Mouse (Mus musculus) inflammation-experienced regulatory T-cells, adult 6 months (primary cell): ENCODE results near the gene Nnat. TPM values are rescaled to one million over a fixed set of nuclear protein-coding genes. Genes with fewer than 3 reads are reported as not detected.

Experiments
- ATAC-seq: one replicate; pipeline ENCODE4 v1.8.0; 2017
- polyA plus RNA-seq, 3 experiments: library from polyadenylated mRNA; unstranded; fragments of 100-300 nt; shearing (Covaris generic); gene quantifications; one replicate each; pipeline ENCODE4 v1.2.1; 2017

Nnat gene
- polyA plus RNA-seq = under 1 TPM in 1 of 3 experiments, not detected in 2; 0.67 TPM

- ATAC-seq = no peak
Measured at GRCm38 (mm10) chr2:157559858-157560257, at the start of gene Nnat. Gene Nnat (plus strand): TSS chr2:157560078.

- no peak for ATAC-seq
Measured at GRCm38 (mm10) chr2:157512859-157513258, 47.0 kb upstream of the Nnat start.

- ATAC-seq = no peak
Measured at GRCm38 (mm10) chr2:157513737-157514208, 46.1 kb upstream of the Nnat start.

- no peak for ATAC-seq
Measured at GRCm38 (mm10) chr2:157514353-157514752, 45.5 kb upstream of the Nnat start.

GRCm38 (mm10) chr2:157517526-157517925 lies 42.4 kb upstream of the Nnat start:
- no peak for ATAC-seq

GRCm38 (mm10) chr2:157518451-157518850 lies 41.4 kb upstream of the Nnat start:
- no peak for ATAC-seq

- ATAC-seq = no peak
Measured at GRCm38 (mm10) chr2:157519452-157519851, 40.4 kb upstream of the Nnat start.

- no peak for ATAC-seq
Measured at GRCm38 (mm10) chr2:157520496-157520895, 39.4 kb upstream of the Nnat start.

- no peak for ATAC-seq
Measured at GRCm38 (mm10) chr2:157522556-157522955, 37.3 kb upstream of the Nnat start.

GRCm38 (mm10) chr2:157530056-157530955 lies 29.6 kb upstream of the Nnat start:
- ATAC-seq = no peak

GRCm38 (mm10) chr2:157531681-157532426 lies 28.0 kb upstream of the Nnat start:
- no peak for ATAC-seq

GRCm38 (mm10) chr2:157534163-157534562 lies 25.7 kb upstream of the Nnat start:
- ATAC-seq = no peak

GRCm38 (mm10) chr2:157536476-157537081 lies 23.3 kb upstream of the Nnat start:
- ATAC-seq = no peak

GRCm38 (mm10) chr2:157537118-157537517 lies 22.8 kb upstream of the Nnat start:
- ATAC-seq = no peak

- no peak for ATAC-seq
Measured at GRCm38 (mm10) chr2:157540073-157540952, 19.6 kb upstream of the Nnat start.

- ATAC-seq = no peak
Measured at GRCm38 (mm10) chr2:157540953-157541569, 18.8 kb upstream of the Nnat start.

- ATAC-seq = no peak
Measured at GRCm38 (mm10) chr2:157541631-157542030, 18.2 kb upstream of the Nnat start.

- ATAC-seq = no peak
Measured at GRCm38 (mm10) chr2:157542415-157542814, 17.5 kb upstream of the Nnat start.

GRCm38 (mm10) chr2:157544333-157544888 lies 15.5 kb upstream of the Nnat start:
- no peak for ATAC-seq

- ATAC-seq = no peak
Measured at GRCm38 (mm10) chr2:157546686-157547085, 13.2 kb upstream of the Nnat start.

GRCm38 (mm10) chr2:157550292-157550691 lies 9.6 kb upstream of the Nnat start:
- no peak for ATAC-seq
